Mouse (Mus musculus) gastrocnemius, postnatal 14 days (tissue): Measurements from ENCODE around the gene Stk35. TPM values are rescaled to one million over a fixed set of nuclear protein-coding genes. Genes with fewer than 3 reads are reported as not detected.

Experiments used
- total RNA-seq, 2 experiments: library from RNA; stranded (reverse); gene quantifications; 2 replicates each; pipeline ENCODE4 v1.2.3; 2021

Stk35 gene
- total RNA-seq, 2 experiments from 2014 or later, result 5.2 to 6.0 TPM

Other genes with a start within 250 kb of the Stk35 start
- gene Sirpa, start 207.7 kb upstream of the Stk35 start, total RNA-seq, result 10 to 100 TPM in 1 of 2 experiments, 1 to 10 TPM in 1; 9.5 to 14.4 TPM
- not detected for gene Pdyn, start 100.7 kb upstream of the Stk35 start, total RNA-seq
- under 1 TPM in 1 of 2 experiments, not detected in 1; 0.04 TPM for gene Tgm3, start 211.8 kb downstream of the Stk35 start, total RNA-seq